Mouse (Mus musculus) adrenal gland, postnatal 10 days (tissue): ENCODE results near the gene 9430097D07Rik. TPM values are rescaled to one million over a fixed set of nuclear protein-coding genes. Genes with fewer than 3 reads are reported as not detected.

Source experiments
- DNase-seq: peaks from one replicate; pipeline ENCODE4 v3.0.0; 2021; ENCODE audit warnings: mixed read lengths
- total RNA-seq, 2 experiments: library from RNA; stranded (reverse); gene quantifications; 2 replicates each; pipeline ENCODE4 v1.2.3; 2021

The 9430097D07Rik gene
- total RNA-seq, 2 experiments from 2014 or later = not detected

DNA sequence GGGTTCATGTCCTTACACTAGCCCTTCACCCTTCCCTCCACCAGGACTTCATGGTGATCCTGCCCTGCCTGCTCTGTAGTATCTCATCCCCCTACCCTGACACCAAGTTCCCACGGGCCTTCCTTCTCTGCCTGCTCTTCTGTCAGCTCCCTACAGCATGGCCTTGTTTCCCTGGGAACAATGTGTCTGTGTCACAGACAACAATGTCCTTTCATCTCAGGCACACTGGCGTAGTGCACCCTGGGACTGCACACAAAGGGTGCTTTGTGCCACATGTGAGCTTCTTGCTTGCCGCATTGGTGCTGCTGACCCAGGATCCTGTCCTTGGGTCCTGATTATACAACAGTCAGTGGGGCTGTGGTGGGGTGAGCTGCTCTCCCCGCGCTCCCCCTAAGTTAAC lies 15.9 kb downstream of the 9430097D07Rik start:
- no peak for DNase-seq

DNA sequence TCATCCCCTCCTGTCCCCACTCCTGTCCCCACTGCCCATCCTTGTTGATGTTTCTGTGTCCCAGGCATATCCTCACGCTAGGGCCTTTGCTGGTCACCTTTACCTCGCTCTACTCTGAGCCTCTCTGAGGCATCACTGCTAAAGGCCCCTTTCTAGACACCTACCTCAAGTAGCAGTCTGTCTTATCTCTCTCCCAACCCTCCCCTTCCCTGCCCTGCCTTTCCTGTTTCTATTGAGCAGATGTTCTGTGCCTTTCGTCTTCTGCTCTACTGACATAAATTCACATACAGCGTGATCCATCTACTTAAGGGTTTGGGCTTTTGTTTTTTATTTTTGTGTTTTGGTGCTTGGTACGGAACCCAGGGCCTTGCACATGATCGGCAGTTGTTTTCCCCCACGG lies 19.5 kb downstream of the 9430097D07Rik start:
- no peak for DNase-seq

DNA sequence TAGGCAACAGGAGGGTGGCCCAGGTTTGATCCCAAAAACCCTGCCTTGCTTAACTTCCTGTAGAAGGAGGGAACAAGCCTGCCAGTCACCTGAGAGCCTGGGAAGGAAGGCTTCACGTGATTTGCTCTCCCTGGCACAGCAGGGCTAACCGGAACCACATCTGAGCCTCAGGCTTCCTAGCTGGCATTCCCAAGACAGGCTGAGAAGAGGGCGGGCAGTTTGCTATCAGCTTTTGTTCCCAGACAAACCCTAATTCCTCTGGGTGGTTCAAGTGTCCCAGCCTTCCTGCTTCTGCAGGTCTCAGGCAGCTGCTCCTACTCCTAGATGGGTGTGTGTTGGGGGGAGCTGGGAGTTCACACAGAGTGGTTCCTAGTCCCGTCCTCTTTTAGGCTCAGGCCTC lies 20.0 kb downstream of the 9430097D07Rik start:
- DNase-seq = no peak

DNA sequence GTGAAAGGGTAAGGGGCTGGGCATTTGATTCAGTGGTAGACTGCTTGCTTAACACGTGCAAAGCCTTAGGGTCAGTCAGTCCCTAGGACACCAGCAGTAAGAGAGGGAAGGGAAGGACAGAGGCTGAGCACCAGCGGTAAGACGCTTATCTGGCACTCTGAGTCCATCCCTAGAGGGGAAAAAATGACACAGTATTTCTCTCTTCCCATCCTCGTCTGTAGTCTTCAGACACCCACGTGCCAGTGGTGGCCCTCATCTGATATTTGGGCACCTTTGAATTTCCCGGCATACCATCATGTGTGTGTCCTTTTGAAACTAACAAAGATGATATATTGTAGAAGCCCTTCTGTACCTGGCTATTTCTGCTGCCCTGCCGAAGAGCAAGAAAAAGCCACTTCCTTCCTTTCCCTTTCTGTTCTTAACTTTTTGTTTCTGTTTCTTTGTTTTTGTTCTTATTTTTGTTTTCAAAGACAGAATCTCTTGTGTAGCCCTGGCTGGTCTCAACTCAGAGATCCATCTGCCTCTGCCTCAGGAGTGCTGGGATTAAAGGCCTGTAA lies 21.8 kb downstream of the 9430097D07Rik start:
- DNase-seq = no peak

DNA sequence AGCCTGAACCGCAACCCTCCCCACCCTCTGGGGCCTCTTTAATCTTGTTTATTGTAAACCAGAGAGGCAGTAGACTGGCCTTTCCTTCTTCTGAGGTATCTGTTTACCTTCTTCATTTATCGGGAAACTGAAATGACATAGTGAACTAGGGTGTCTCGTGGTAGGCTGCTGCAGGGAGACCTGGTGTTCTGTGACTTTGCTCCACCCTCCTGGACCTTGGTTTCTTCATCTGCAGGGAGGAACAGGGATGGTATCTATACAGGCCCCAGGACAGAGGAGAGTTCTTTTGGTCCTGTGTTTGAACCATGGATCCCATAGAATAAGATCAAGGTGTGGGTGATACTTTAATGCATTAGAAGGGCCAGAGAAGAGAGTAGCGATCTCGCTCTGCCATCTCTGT lies 24.2 kb downstream of the 9430097D07Rik start:
- no peak for DNase-seq

DNA sequence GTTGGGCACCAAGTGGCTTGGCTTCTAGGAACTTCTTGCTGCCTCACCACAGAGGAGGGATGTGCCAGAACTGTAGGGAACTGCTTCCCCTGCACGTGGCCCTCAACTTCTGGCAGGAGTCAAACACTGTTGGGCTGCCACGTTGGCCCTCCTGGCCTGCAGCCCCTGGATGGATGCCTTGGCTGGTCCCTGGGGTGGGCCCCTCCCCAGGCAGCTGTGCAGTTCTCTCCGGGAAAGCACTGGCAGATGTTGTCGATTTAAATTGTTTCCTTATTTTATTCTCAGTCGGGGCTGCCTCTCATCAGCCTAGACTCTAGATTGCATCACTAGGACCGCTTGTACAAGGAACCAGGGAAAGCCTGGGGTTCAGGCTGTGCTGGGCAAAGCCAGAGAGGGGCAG lies 25.7 kb downstream of the 9430097D07Rik start:
- DNase-seq = peak; percentile 83

DNA sequence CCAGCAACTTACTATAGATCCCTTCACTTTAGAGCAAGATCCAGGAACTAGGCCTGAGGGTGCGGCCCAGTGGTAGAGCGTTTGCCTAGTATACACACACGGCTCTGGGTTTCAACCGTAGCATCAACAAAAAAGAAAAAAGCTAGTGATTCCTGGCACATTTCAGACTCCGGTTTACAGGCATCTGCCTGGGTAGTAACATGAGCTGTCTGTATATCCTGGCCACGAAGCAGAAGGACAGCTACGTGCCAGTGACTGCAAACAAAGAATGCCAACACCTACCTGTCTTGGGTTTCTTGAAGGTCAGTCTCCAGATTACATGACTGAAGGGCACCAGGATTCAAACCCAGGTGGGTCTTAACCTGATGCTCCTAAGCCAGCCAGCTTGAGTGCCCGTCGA lies 26.3 kb downstream of the 9430097D07Rik start:
- no peak for DNase-seq

DNA sequence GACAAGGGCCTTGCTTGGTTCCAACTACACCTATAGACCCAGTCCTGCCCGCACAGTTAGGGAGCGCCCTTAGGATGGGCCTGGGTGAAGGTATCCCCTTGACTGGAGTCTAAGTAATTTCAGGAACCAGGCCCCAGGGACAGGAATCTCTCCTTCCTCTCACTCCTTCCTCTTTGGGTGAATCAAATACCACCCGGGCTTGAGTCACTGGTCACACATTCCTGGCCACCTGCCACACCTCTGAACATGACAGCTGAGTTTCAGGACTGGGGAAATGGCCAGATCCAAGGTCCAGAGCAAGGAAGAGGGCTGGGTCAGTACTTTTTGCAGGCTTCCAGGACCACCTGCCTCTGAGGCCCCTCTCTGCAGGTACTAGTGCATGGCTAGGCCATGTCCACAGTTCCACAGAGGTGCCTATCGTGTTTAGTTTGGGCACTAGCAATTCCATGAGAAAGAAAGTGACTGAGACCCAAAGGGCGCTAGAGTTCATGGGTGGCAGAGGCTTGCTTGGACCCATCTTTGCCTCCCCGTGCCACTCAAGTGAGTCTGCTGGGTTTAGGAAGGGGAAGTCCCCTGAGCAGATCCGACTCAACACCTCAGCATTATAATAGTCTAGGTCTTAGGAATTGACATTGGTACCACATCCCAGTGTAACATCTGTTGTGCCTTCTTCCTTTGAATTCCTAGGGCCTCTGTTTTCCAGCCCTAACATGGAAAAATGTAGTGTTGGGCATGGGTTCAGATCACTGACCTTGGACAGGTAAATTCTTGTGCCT lies 27.3 kb downstream of the 9430097D07Rik start:
- DNase-seq = peak; percentile 72

DNA sequence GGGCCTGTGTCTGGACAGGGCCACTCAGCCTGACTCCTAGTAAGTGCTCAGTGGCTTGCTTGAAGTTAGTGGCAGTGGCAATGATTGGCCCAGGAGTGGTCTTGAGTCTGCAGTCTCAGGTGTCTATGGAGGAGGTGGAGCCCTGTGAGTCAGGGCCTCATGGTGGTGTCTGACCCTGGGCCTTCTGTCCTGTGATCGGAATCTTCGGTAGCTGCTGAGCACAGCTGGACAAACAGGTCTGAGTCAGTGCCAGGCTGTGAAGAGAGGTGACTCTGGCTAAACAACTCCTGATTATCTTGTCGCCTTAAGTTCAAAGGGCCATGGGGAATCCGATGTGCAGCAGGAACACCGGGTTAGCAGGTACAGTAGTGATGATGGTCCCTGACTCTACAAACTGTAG lies 28.1 kb downstream of the 9430097D07Rik start:
- DNase-seq = no peak

DNA sequence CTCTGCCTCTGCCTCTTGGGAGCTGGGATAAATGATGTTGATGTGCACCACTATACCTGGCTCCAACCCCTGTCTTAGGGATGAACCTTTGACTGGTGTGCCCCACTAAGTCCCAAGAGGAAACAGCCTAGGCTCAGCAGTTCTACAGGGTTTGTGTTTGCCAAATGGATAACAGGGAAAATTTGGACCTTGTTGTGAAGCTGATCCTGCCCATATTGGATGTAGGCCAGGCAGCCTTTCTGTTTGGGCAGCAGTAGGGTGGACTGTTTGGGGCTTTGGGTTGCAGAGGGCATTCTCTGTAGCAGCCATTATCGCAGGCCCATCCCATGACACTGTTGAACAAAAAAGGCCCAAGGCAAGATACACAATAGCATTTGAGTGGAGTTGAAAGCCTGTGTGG lies 28.5 kb downstream of the 9430097D07Rik start:
- DNase-seq = no peak

DNA sequence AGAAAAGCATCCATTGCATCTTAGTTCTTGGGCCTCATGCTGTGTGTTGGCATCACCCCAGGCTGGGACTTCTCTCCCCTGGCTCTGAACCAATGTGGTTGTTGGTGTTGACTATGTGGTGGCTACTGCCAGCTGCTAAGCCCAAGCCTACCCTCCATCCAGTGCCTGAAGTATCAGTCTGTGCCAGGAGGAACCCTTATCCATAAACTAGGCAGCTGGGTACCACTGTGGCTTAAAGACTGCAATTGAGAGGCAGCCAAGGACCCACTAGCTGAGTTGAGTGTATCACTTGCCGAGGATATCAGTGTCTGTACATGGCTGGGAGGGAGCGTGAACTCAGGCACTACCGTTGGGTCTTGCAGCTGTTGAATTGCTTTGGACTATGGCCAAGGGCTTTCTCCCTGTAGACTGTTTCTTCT lies 32.4 kb downstream of the 9430097D07Rik start:
- no peak for DNase-seq

DNA sequence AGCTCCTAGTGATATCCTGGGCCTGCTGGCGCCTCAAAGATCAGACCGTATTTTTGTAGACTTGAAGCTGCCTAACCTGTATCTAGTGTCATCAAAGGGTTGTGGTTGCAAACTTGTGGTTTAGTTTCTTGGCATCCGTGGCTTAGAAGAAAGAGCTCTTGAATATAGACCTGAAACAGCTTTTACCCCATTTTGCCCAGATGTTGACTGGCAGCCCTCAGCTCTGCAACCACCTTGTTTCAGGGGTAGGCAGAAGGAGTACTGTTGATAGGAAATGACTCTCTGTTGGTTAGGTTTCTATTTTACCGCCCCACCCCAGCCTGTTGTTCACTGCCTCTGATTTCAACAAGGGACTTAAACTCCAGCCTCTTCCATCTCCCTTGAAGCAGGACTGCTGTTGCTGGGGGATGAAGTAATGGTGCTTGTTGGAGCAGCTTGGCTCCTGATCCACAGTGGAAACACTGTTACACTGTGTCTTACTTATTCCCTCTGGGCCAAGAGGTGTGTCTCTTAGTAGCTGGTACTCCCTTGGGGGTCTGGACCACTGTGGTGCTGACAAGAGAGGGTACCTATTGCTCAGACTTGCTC lies 33.4 kb downstream of the 9430097D07Rik start:
- no peak for DNase-seq

DNA sequence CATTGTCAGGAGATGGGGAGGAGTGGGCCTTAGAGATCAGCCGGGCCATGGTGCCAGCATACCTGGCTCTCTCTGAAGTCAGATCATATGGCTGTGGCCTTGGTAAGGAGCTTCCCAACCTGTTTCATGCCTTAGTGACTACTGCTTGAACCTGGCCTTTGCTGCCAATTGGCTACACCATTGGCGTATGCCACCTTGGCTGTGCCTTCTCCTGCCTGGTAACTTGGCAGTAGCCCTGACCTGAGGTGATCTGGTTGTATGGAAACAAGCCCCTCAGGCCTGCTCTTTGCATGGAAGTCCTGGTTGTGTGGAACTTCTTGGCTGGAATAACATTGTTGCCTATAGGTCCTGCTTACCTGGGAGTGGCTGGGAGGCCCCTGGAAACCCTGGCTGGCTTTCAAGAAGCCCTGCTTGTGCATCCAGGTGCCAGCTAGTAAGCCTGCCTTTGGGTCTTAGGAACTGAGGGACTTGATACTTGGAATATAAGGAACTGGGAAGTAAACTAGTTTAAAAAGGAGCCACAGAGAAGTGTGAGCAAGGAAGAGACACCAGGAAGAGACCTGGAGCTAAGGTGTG lies 34.1 kb downstream of the 9430097D07Rik start:
- no peak for DNase-seq

DNA sequence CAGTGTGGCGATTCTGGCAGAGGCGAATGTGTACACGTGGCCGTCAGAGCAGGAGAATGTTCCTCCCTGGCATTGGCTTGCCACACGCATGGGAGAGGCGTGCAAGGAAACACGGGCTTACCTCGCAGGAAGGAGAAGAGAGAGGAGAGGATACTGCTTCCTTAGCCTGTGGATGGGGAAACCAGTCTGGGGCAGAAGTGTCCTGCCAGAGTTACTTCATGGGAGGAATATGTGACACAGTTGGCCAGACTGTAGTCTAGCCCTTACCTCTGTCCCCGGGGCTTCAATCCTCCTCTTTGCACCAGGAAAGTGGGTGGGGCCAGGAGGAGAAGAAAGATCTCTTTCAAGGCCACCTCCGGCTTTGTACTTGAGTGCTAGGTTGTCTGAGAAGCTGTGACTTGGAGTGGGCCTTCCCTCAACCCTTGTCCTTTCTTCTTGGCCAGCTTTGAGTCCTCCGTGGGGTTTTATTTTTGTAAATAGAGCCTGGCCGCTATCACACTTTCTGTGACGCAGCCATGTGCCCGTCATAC lies 36.0 kb downstream of the 9430097D07Rik start:
- DNase-seq = peak; percentile 49

DNA sequence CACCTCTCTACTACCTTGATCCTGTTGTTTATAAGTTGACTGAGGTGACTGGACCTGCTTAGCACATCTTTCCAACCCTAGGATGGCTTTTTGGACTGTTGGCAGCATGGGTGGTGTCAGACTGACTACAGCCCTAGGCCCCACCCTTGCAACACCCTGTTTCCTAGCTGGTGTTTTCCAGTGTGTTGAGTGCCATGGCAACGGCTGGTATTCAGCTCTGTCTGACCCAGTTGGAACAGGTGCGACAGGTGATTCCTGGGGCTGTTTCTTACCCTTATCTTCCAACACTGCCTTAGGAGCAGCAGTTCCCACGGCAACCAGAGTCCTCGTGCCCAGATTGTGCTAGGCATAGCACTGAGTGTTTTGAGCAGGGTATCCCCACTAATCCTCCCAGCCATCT lies 37.0 kb downstream of the 9430097D07Rik start:
- DNase-seq = no peak

DNA sequence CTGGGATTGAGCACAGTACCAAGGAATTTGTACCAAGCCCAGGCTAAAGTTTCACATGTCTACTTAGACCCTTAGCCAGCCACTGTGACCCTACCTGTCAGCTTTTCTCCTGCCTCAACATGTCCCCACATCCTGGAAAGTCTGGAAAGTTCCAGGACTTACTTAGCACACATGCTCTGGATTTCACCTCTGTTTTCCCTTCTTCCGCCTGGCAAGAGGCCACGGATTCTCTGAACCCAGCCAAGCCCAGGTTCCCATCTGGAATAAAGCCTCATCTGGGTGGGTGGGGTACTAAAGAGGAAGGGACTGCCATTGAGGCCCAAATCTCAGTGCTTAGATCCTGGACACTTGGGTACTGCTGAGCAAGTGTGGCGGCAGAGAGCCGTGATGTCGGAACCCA lies 37.5 kb downstream of the 9430097D07Rik start:
- DNase-seq = peak; percentile 26

DNA sequence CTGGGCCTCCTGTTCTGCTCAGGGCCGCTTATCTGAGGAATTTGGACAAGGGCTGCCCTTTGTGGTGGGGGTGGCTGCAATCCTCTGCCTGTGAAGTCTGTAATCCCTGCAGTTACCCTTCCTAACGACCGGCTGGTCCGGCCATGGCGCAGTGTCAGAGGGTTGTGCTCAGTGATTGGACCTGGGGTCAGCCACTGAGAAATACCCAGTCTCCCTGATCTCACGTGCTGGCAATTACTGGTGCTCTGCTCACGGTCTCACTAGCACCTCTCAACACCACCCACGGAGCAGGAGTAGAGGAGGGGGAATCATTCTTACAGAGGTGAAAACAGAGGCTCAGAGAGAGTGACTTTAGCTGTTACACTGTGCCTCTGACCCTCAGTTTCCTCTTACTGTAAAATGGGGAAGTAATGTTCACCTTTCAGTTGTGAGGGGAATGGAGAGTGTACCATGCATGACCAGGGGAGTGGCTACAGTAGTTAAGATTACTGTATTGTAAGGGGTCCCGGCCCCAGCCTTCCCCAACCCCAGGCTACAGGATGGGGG lies 38.1 kb downstream of the 9430097D07Rik start:
- peak; percentile 42 for DNase-seq

DNA sequence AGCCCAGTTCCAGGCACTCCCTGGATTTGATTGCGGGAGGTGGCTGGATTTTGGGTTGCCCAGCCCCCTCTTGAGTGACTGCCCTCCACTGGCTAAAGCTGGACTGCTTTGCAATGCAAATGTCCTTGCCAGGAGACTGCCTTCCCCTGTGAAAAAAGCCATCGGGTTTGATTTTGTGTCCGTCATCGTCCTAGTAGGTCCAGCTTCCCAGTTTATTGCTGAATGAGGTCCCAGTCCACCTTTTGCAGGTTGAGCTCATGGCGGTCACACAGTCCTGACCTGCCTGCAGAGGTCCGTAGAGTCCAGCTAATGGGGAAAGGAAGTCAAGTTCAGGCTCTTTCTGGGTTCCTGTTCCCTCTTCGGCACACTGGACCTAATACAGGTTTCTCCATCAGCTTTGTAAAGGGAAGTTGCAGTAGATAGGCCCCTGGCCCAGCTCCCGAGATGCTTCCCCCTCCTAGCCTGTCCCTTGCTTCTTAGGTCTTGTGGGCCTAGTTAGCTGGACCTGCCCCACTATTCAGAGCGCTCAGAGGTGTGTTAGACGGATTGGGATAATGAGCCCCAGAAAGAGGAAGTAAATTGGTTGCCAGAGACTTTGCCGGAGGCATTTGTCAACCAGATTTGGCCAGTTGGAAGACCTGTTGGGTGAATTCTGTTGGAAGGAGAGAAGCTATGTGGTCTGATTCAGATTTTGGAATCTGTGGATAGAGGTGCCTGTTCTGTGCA lies 38.7 kb downstream of the 9430097D07Rik start:
- DNase-seq = peak; percentile 72

DNA sequence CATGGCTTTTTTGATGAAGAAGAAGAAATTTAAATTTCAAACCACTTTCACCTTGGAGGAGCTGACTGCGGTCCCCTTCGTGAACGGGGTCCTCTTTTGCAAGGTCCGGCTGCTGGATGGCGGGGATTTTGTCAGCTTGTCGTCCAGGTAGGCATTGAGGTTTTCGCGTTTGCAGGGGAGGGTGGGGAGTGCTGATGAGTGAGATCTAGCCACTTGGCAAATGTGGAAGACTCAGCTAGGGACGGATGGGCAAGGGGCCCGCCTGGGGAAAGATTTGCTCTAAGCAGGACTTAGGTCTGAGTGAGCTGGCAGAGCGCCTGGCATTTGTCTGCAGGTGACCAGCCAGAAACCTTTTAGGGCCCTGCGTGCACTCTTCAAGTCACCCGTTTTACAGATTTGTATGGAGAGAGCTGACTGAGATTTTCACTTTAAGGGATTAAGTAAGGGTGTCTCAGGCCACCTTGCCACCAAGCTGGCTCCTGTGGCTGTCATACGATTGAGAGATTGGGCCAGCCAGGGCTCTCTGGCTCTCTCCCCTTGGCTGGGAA lies 39.3 kb downstream of the 9430097D07Rik start:
- peak; percentile 53 for DNase-seq

DNA sequence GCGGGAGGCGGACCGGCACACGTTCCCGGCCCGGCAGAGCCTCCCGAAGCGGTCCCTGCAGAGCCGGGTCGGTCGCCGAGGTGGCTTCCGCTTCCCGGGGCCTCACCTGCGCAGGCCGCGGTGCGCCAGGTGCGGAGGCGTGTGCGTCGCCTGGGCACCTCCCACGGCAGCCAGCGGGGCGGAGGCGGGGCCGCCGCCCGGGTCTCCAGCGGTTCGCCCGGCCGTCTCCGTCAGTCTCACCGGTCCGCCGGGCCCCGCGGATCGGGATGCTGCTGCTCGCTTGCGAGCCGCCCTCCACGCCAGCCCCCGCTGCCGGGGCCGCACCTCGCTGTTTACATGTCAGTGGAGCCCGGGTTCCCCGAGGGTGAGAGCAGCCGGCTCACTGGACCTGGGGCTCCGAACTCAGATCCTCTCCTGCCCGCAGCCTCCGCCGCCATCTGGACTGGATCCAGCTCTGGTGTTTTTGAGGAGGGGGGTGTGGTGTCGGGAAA lies 39.9 kb downstream of the 9430097D07Rik start:
- DNase-seq = peak; percentile 70

DNA sequence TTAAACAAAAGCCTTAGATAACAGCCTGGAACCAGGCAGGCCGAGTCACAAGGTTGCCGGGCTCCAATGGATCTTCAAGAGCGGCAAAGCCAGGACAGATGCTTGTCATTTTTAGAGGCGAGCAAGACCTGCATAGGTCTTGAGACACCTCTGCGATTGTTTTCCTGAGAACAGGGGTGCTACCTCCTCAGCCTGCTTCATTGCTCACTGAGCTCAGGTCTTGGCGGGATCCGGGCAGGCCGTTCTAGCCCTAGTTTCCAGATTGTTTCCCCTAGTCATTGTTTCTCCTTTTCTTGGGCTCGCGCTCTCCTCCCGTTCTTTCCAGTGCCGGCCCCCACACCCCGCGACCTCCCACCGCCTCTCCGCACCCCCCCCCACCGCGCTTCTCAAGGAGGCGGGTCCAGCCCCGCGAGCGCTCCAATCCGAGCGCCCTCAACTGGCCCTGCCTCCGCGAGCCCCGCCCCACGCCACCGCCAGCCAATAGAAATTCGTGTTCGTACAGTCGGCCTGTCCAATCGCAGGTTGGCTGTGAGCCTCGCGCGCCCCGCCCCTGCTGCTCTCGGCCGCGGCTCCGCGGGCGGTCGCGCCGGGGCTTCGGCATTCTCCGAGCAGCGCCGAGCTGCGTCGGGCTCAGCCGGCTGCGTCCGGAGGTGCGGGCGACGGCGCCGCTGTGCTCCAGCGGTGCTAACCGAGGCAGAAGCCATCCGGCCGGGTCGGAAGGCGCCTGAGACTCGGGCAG lies 40.6 kb downstream of the 9430097D07Rik start, which contains the start of gene Fam102a:
Gene Fam102a (plus strand): TSS at position 600 of the 739 bp plus-strand sequence.
- DNase-seq = peak; percentile 99
